Mouse (Mus musculus) natural killer cell, adult 2 months (primary cell): Measurements from ENCODE around the gene Ptgs1.
"Not testable (repeated sequence)": the region's sequence is repeated elsewhere in the genome, so short reads cannot be mapped to it uniquely, and the experiment has no call there.

Source experiments
- DNase-seq, 2 experiments: peaks; one replicate each; pipeline ENCODE4 v3.0.0; 2022; ENCODE audit warnings: low spot score in 2 of 2

The Ptgs1 gene

GRCm38 (mm10) chr2:36230366-36230765, at the start of gene Ptgs1:
Gene Ptgs1, plus strand, starts transcription at chr2:36230426.
- peak; percentile 46 to 64 for DNase-seq

GRCm38 (mm10) chr2:36181587-36182368, 48.4 kb upstream of the Ptgs1 start:
- DNase-seq = not testable (repeated sequence)

GRCm38 (mm10) chr2:36183278-36183677, 46.9 kb upstream of the Ptgs1 start:
- DNase-seq = no peak

GRCm38 (mm10) chr2:36184192-36184591, 46.0 kb upstream of the Ptgs1 start:
- DNase-seq = no peak

- DNase-seq = no peak
Observed at GRCm38 (mm10) chr2:36184876-36185275, 45.4 kb upstream of the Ptgs1 start.

GRCm38 (mm10) chr2:36189200-36189599, 41.0 kb upstream of the Ptgs1 start:
- DNase-seq = not testable (repeated sequence)

GRCm38 (mm10) chr2:36191098-36191941, 38.9 kb upstream of the Ptgs1 start:
- no peak for DNase-seq

- DNase-seq = no peak
Observed at GRCm38 (mm10) chr2:36197021-36197420, 33.2 kb upstream of the Ptgs1 start.

GRCm38 (mm10) chr2:36197919-36198881, 32.0 kb upstream of the Ptgs1 start:
- no peak for DNase-seq

- DNase-seq = no peak
Observed at GRCm38 (mm10) chr2:36198882-36199262, 31.4 kb upstream of the Ptgs1 start.

GRCm38 (mm10) chr2:36200813-36201212, 29.4 kb upstream of the Ptgs1 start:
- DNase-seq = no peak

- no peak for DNase-seq
Observed at GRCm38 (mm10) chr2:36201756-36202610, 28.2 kb upstream of the Ptgs1 start.

GRCm38 (mm10) chr2:36202611-36202880, 27.7 kb upstream of the Ptgs1 start:
- DNase-seq = no peak

GRCm38 (mm10) chr2:36203011-36203825, 27.0 kb upstream of the Ptgs1 start:
- DNase-seq = peak; percentile 29 to 63

- DNase-seq = no peak
Observed at GRCm38 (mm10) chr2:36204595-36204994, 25.6 kb upstream of the Ptgs1 start.

GRCm38 (mm10) chr2:36207071-36207470, 23.2 kb upstream of the Ptgs1 start:
- DNase-seq = no peak

GRCm38 (mm10) chr2:36210796-36211195, 19.4 kb upstream of the Ptgs1 start:
- no peak for DNase-seq

GRCm38 (mm10) chr2:36211785-36212184, 18.4 kb upstream of the Ptgs1 start:
- no peak for DNase-seq

GRCm38 (mm10) chr2:36213108-36213507, 17.1 kb upstream of the Ptgs1 start:
- DNase-seq = no peak

GRCm38 (mm10) chr2:36214023-36214422, 16.2 kb upstream of the Ptgs1 start:
- DNase-seq = peak; percentile 56 to 71
